Mouse (Mus musculus) hindbrain, embryonic 11.5 days (tissue): ENCODE data around the gene Pkp2. TPM values are rescaled to one million over a fixed set of nuclear protein-coding genes. Genes with fewer than 3 reads are reported as not detected.
"Not testable (repeated sequence)": the region's sequence is repeated elsewhere in the genome, so short reads cannot be mapped to it uniquely, and the experiment has no call there.

ENCODE experiments used
- ATAC-seq: fragments of 200-750 bp; cut with Nextera tagmentation; 2 replicates; pipeline ENCODE4 v1.8.0; 2017; ENCODE audit warnings: mild to moderate bottlenecking, moderate TSS enrichment, moderate library complexity; ENCODE audit not compliant: low FRiP score
- DNase-seq: peaks from one replicate; pipeline ENCODE4 v3.0.0-alpha.2; 2015; ENCODE audit warnings: low spot score
- H3K27ac ChIP-seq: fragments of 300-500 bp; sonication (generic); 2 replicates; pipeline ENCODE4 v1.5.1; 2014; ENCODE audit warnings: mild to moderate bottlenecking, low read depth, low read length
- H3K27me3 ChIP-seq: fragments of 300-500 bp; sonication (generic); 2 replicates; pipeline ENCODE4 v1.6.1; 2014; ENCODE audit warnings: mild to moderate bottlenecking, low read length, moderate library complexity, mixed read lengths; ENCODE audit not compliant: control insufficient read depth, insufficient read depth
- H3K36me3 ChIP-seq: fragments of 300-500 bp; sonication (generic); 2 replicates; pipeline ENCODE4 v1.6.1; 2014; ENCODE audit warnings: mild to moderate bottlenecking, low read length, moderate library complexity, mixed read lengths; ENCODE audit not compliant: control insufficient read depth, insufficient read depth
- H3K4me1 ChIP-seq: fragments of 300-500 bp; sonication (generic); replicated peaks from 2 replicates; pipeline ENCODE4 v1.6.1; 2014; ENCODE audit warnings: low read length, mixed read lengths; ENCODE audit not compliant: control insufficient read depth, insufficient read depth
- H3K4me2 ChIP-seq: fragments of 300-500 bp; sonication (generic); replicated peaks from 2 replicates; pipeline ENCODE4 v1.6.1; 2014; ENCODE audit warnings: mild to moderate bottlenecking, low read depth, low read length
- H3K4me3 ChIP-seq: fragments of 300-500 bp; sonication (generic); 2 replicates; pipeline ENCODE4 v1.5.1; 2014; ENCODE audit warnings: low read depth, low read length
- H3K9ac ChIP-seq: fragments of 300-500 bp; sonication (generic); 2 replicates; pipeline ENCODE4 v1.6.1; 2014; ENCODE audit warnings: low read depth, low read length
- H3K9me3 ChIP-seq: fragments of 300-500 bp; sonication (generic); 2 replicates; pipeline ENCODE4 v1.6.1; 2016; ENCODE audit warnings: low read length; ENCODE audit not compliant: control insufficient read depth
- WGBS: fragments of 180-500 bp; shearing (Covaris S2); extraction: QIAGEN DNeasy Blood & Tissue Kit; methylation state at CpG from one replicate; pipeline ENCODE4 v1.1.7; 2014; 5-methylcytosine and 5-hydroxymethylcytosine counted together
- polyA plus RNA-seq: library from polyadenylated mRNA; unstranded; fragments of >200 nt; fragmentation: Nextera tagmentation; extraction: Ambion mirVana; gene quantifications from 2 replicates; pipeline ENCODE4 v1.2.1, GENCODE M21; 2014

The Pkp2 gene
- 3.5 and 4.2 TPM in 2 replicates for polyA plus RNA-seq

- WGBS, result 1% methylated on average over 58 of the region's 59 CpGs
- ATAC-seq, result peak; percentile 97
These were observed at the start of gene Pkp2 for GRCm38 (mm10) chr16:16213079-16213760. Gene Pkp2, plus strand, starts transcription at chr16:16213318.

DNA sequence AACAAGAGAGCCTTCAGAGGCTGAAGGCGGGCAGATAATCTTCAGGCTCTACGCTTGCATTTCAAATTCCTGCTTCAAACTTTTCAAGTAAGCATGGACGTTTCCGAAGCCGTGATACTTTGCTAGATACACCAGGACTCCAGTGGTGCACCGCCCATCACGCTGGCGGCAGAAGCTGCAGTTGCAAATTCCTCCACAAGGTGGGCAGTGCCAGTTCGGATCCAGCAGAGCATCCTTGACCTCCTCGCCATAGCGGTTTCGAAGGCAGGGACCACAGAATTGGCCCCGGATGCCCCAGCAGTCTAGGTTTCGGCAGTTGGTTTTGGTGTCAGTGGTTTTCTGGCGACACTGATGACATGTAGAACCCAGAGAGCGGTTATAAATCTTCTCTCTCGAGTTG lies 15.7 kb upstream of the Pkp2 start:
- H3K27ac ChIP-seq, result no peak overlapping the region
- H3K27me3 ChIP-seq, result no peaks in the 10 kb centered on the region
- no peak overlapping the region for H3K4me2 ChIP-seq
- ATAC-seq, result no peak
- 67% methylated on average over 17 of the region's 17 CpGs for WGBS
- no peaks in the 10 kb centered on the region for H3K4me1 ChIP-seq
- no peak overlapping the region for H3K4me3 ChIP-seq
- DNase-seq, result no peak
- no peaks in the 10 kb centered on the region for H3K36me3 ChIP-seq
- no peak overlapping the region for H3K9ac ChIP-seq
- no peaks in the 10 kb centered on the region for H3K9me3 ChIP-seq

More at GRCm38 (mm10) chr16:16213079-16213760, at the start of gene Pkp2:
- Histone ChIP-seq H3K9ac (peak within 1 kb of the TSS; percentile 52; the same call in 1 of the 2 replicates), H3K4me2 (peak within 1 kb of the TSS; percentile 98), H3K27me3 (peaks cover 13% of the 10 kb centered on the region), H3K36me3 (no peaks in the 10 kb centered on the region), H3K27ac (no peak within 1 kb of the TSS), H3K9me3 (no peaks in the 10 kb centered on the region), H3K4me3 (peak within 1 kb of the TSS; percentile 64), H3K4me1 (no peaks in the 10 kb centered on the region; the same call in 1 of the 2 replicates)
- peak; percentile 83 for DNase-seq

DNA sequence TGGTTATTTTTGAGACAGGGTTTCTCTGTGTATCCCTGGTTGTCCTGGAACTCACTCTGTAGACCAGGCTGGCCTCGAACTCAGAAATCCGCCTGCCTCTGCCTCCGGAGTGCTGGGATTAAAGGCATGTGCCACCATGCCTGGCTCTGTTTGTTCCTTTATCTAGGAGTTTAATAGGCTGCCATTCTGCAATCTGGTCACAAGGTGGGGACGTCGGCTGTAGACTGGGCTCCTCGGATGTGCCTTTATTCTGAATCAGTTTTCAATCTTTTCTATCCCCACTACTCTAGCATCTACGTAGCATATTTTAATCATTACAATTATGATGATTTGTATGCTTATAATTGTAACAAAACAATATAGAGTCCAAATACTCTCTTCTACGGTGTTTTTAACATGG lies 11.1 kb upstream of the Pkp2 start:
- peak; percentile 54; the same call in 1 of the 2 replicates for ATAC-seq

GRCm38 (mm10) chr16:16204648-16205047 lies 8.5 kb upstream of the Pkp2 start:
- H3K27ac ChIP-seq, result no peak overlapping the region
- H3K4me3 ChIP-seq, result no peak overlapping the region
- no peak overlapping the region for H3K4me2 ChIP-seq
- H3K27me3 ChIP-seq, result no peaks in the 10 kb centered on the region
- DNase-seq (no peak), ATAC-seq (no peak)
- 90% methylated on average over 1 of the region's 1 CpGs for WGBS
- no peak overlapping the region for H3K9ac ChIP-seq
- H3K9me3 ChIP-seq, result no peaks in the 10 kb centered on the region
- H3K36me3 ChIP-seq, result no peaks in the 10 kb centered on the region
- no peaks in the 10 kb centered on the region for H3K4me1 ChIP-seq

More for the DNA sequence above, 11.1 kb upstream of the Pkp2 start:
- DNase-seq, result peak; percentile 59
- 46% methylated on average over 8 of the region's 8 CpGs for WGBS
- H3K27ac ChIP-seq, H3K27me3 ChIP-seq, H3K9ac ChIP-seq, H3K9me3 ChIP-seq, H3K36me3 ChIP-seq, H3K4me2 ChIP-seq, H3K4me1 ChIP-seq, H3K4me3 ChIP-seq: not testable (repeated sequence)

DNA sequence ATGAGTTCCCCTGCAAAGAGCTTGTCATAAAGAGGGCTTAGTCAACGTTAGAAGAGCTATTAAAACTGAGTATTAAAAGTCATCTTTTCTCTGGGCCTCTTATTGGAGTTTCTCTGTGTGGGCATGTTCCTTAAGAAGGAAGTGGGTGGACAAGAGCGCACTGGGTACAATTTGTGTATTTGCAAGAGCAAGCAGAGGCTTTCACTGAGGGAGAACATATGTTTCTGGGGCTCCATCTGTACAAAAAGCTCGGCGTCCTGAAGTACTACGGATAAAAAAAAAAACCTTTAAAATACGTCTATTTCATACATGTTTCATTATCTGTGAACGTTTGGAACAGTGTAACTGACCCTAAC lies 417 bp upstream of the Pkp2 start:
- Histone ChIP-seq H3K4me2 (peak overlapping the region; percentile 98), H3K9me3 (no peaks in the 10 kb centered on the region), H3K27me3 (peaks cover 13% of the 10 kb centered on the region), H3K36me3 (no peaks in the 10 kb centered on the region), H3K4me1 (no peaks in the 10 kb centered on the region; the same call in 1 of the 2 replicates), H3K9ac (no peak overlapping the region), H3K27ac (no peak overlapping the region), H3K4me3 (peak overlapping the region; percentile 64)
- ATAC-seq (no peak), DNase-seq (no peak)
- WGBS, result 25% methylated on average over 7 of the region's 7 CpGs

- no peaks in the 10 kb centered on the region; the same call in 1 of the 2 replicates for H3K4me1 ChIP-seq
- no peaks in the 10 kb centered on the region for H3K36me3 ChIP-seq
- H3K9ac ChIP-seq, result no peak overlapping the region
- ATAC-seq (no peak), DNase-seq (peak; percentile 33)
- H3K4me3 ChIP-seq, result peak overlapping the region; percentile 64
- H3K27ac ChIP-seq, result no peak overlapping the region
- WGBS, result 4% methylated on average over 17 of the region's 17 CpGs
- peak overlapping the region; percentile 98 for H3K4me2 ChIP-seq
- H3K9me3 ChIP-seq, result no peaks in the 10 kb centered on the region
- H3K27me3 ChIP-seq, result peaks cover 13% of the 10 kb centered on the region
These were observed 715 bp downstream of the Pkp2 start for GRCm38 (mm10) chr16:16213761-16214305.

- H3K36me3 ChIP-seq, result no peaks in the 10 kb centered on the region
- no peak overlapping the region for H3K27ac ChIP-seq
- no peaks in the 10 kb centered on the region for H3K9me3 ChIP-seq
- H3K4me1 ChIP-seq, result no peaks in the 10 kb centered on the region; the same call in 1 of the 2 replicates
- no peak overlapping the region for H3K9ac ChIP-seq
- DNase-seq (no peak), ATAC-seq (no peak)
- no peak overlapping the region for H3K4me3 ChIP-seq
- no peak overlapping the region for H3K4me2 ChIP-seq
- H3K27me3 ChIP-seq, result peaks cover 13% of the 10 kb centered on the region
- WGBS, result 31% methylated on average over 11 of the region's 11 CpGs
These were observed 2.7 kb downstream of the Pkp2 start for GRCm38 (mm10) chr16:16215645-16216387.

GRCm38 (mm10) chr16:16216934-16217333 lies 3.8 kb downstream of the Pkp2 start:
- Histone ChIP-seq H3K36me3 (no peaks in the 10 kb centered on the region), H3K27me3 (peaks cover 13% of the 10 kb centered on the region), H3K27ac (no peak overlapping the region), H3K9ac (no peak overlapping the region), H3K4me3 (no peak overlapping the region), H3K9me3 (no peaks in the 10 kb centered on the region), H3K4me2 (no peak overlapping the region), H3K4me1 (no peaks in the 10 kb centered on the region; the same call in 1 of the 2 replicates)
- DNase-seq, result no peak
- no peak for ATAC-seq
- WGBS, result 86% methylated on average over 1 of the region's 1 CpGs
